ENCODE assay signal across 26 mouse cellular contexts in the genomic region with DNA sequence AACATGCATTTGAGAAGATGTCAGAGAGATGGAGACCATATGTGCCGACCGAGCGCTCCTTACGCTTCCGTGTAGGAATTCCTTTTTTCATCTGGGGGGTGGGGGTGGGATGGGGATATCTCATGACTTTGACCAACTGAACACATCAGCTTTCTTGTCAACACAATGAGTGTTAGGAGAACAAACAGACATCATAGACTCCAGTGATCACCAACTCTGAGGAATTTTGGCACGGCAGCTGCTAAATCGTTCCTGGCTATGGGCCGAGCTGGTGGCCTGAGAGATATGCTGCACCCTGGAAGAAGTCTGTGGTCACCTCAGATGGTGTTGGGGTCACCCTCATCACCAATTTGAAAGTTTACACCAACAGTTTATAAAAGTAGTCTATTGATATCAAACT.
"Had no signal": no experiment of that assay in that cellular context is flagged by ENCODE, and none has a peak within 500 bp of the region (broad histone marks: within the 10 kb centered on the region; RNA-seq: fewer than 3 reads in every experiment).

No protein-coding gene starts in this region.

- DNase-seq: gastrocnemius, adult 2 months; gastrocnemius, postnatal 10 days; gastrocnemius, postnatal 25 days; heart, postnatal 36 days; kidney, adult 18-20 months; kidney, adult 8-10 months; kidney, postnatal 10 days; kidney, postnatal 25 days; kidney, postnatal 4 days; liver; liver, embryonic 13.5 days had no signal

- H3K4me2 ChIP-seq: heart, embryonic 13.5 days; hindbrain, embryonic 12.5 days; hindbrain, embryonic 14.5 days; intestine, embryonic 15.5 days; limb, embryonic 12.5 days; liver, embryonic 11.5 days; liver, embryonic 13.5 days; liver, embryonic 15.5 days had no signal

- ATAC-seq: forebrain, embryonic 16.5 days; hindbrain, embryonic 16.5 days; inflammation-experienced regulatory T-cells, adult 6 months; intestine, embryonic 15.5 days; intestine, postnatal 0 days had no signal

- H3K27ac ChIP-seq: gastrocnemius, adult 2 months; heart, embryonic 13.5 days; hindbrain, embryonic 10.5 days; hindbrain, embryonic 12.5 days; hindbrain, embryonic 14.5 days; intestine, embryonic 15.5 days; layer of hippocampus, adult 2 months; left cerebral cortex, adult 2 months; limb, embryonic 10.5 days; limb, embryonic 12.5 days; liver, embryonic 13.5 days; liver, embryonic 15.5 days had no signal

- H3K9ac ChIP-seq: heart, embryonic 13.5 days; hindbrain, embryonic 12.5 days; hindbrain, embryonic 14.5 days; intestine, embryonic 15.5 days; limb, embryonic 12.5 days; liver, embryonic 13.5 days; liver, embryonic 15.5 days had no signal

- H3K36me3 ChIP-seq: heart, embryonic 13.5 days; hindbrain, embryonic 10.5 days; hindbrain, embryonic 12.5 days; intestine, embryonic 15.5 days; limb, embryonic 10.5 days; limb, embryonic 12.5 days; liver, embryonic 13.5 days; liver, embryonic 15.5 days had no signal

- H3K27me3 ChIP-seq: heart, embryonic 13.5 days; hindbrain, embryonic 12.5 days; intestine, embryonic 15.5 days; limb, embryonic 12.5 days; liver, embryonic 13.5 days; liver, embryonic 15.5 days had no signal

- H3K4me3 ChIP-seq: gastrocnemius, adult 2 months; heart, embryonic 13.5 days; hindbrain, embryonic 10.5 days; hindbrain, embryonic 12.5 days; intestine, embryonic 15.5 days; layer of hippocampus, adult 2 months; left cerebral cortex, adult 2 months; limb, embryonic 10.5 days; limb, embryonic 12.5 days; liver, embryonic 13.5 days; liver, embryonic 15.5 days had no signal

- H3K4me1 ChIP-seq: hindbrain, embryonic 10.5 days; hindbrain, embryonic 12.5 days; intestine, embryonic 15.5 days; limb, embryonic 10.5 days; liver, embryonic 13.5 days; liver, embryonic 15.5 days had no signal

- H3K9me3 ChIP-seq: heart, embryonic 13.5 days; hindbrain, embryonic 10.5 days; hindbrain, embryonic 12.5 days; intestine, embryonic 15.5 days; limb, embryonic 10.5 days; limb, embryonic 12.5 days; liver, embryonic 13.5 days; liver, embryonic 15.5 days had no signal
